ENCODE assay signal across 13 mouse cellular contexts in the genomic region with DNA sequence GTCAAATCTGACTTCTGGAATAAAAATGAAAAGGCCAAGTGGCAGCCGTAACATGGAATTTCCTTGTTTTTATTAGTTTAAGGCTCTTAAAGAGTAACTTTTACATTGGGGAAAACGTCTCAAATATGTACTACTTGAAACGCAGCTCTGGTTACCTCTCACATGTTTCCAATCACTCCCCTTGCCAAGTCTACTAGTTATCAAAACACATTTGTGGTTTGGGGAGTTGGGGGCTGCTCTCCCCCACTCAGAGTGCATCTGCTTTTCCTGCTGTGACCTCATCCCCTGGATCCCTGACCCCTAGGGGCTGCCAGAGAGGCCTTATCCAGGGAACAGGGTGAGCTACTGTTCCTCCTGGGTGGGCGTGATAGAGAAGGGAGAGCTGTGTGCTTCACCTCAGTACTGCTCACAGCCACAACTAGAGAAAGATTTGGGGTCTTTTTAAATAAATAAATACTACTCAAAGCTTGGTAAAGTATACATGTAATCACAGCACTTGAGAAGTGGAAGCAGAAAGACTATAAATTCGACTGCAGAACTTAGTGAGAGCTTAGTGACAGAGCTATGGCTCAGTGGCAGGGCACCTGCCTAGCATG.
DNase-seq lines count a peak whose midpoint lies in the region; ATAC-seq and TF ChIP-seq lines count a peak whose summit lies in the region.
"Had no signal": no experiment of that assay in that cellular context is flagged by ENCODE, and none has a peak within 500 bp of the region (broad histone marks: within the 10 kb centered on the region; RNA-seq: fewer than 3 reads in every experiment).

No protein-coding gene starts in this region.

- TF ChIP-seq EP300 in heart, postnatal 0 days (IDR thresholded peaks at IDR 0.05; ENCODE audit: low read depth): no peak
- no peak for TF ChIP-seq EP300 in lung, postnatal 0 days (IDR thresholded peaks at IDR 0.05)

- peaks cover 51% of the 10 kb centered on the region for H3K4me1 ChIP-seq in heart, postnatal 0 days (ENCODE audit: control insufficient read depth, insufficient read depth)
- H3K4me1 ChIP-seq in lung, postnatal 0 days (ENCODE audit: insufficient read depth, low read depth, low read length): peaks cover 26% of the 10 kb centered on the region
- peaks cover 28% of the 10 kb centered on the region for H3K4me1 ChIP-seq in embryonic facial prominence, embryonic 15.5 days

- H3K36me3 ChIP-seq in heart, postnatal 0 days (replicated peaks; ENCODE audit: control insufficient read depth, insufficient read depth, low read length): no peaks in the 10 kb centered on the region
- H3K36me3 ChIP-seq in lung, postnatal 0 days (ENCODE audit: insufficient read depth, low read length): no peaks in the 10 kb centered on the region
- H3K36me3 ChIP-seq in embryonic facial prominence, embryonic 15.5 days: no peaks in the 10 kb centered on the region
- H3K36me3 ChIP-seq: liver, embryonic 13.5 days; midbrain, embryonic 15.5 days had no signal

- no peaks in the 10 kb centered on the region for H3K27me3 ChIP-seq in heart, postnatal 0 days (ENCODE audit: control insufficient read depth, insufficient read depth, low read length)
- no peaks in the 10 kb centered on the region for H3K27me3 ChIP-seq in lung, postnatal 0 days (replicated peaks; ENCODE audit: insufficient read depth, low read length)
- H3K27me3 ChIP-seq in embryonic facial prominence, embryonic 15.5 days: peaks cover 43% of the 10 kb centered on the region
- H3K27me3 ChIP-seq: liver, embryonic 13.5 days; midbrain, embryonic 15.5 days had no signal

- 45% methylated on average over 5 of the region's 5 CpGs for WGBS in heart, postnatal 0 days
- 24% methylated on average over 5 of the region's 5 CpGs for WGBS in lung, postnatal 0 days
- 20% methylated on average over 5 of the region's 5 CpGs for WGBS in embryonic facial prominence, embryonic 15.5 days

- H3K9ac ChIP-seq in heart, postnatal 0 days (replicated peaks; ENCODE audit: low read depth, low read length): no peak overlapping the region
- H3K9ac ChIP-seq in lung, postnatal 0 days (replicated peaks; ENCODE audit: low read depth): no peak overlapping the region
- no peak overlapping the region for H3K9ac ChIP-seq in embryonic facial prominence, embryonic 15.5 days
- H3K9ac ChIP-seq: liver, embryonic 13.5 days; midbrain, embryonic 15.5 days had no signal

- ATAC-seq in heart, postnatal 0 days (ENCODE audit: insufficient read depth, low read depth): no peak
- no peak for ATAC-seq in lung, postnatal 0 days
- no peak for ATAC-seq in embryonic facial prominence, embryonic 15.5 days (ENCODE audit: insufficient number of reproducible peaks, low FRiP score, low TSS enrichment, low read depth)
- ATAC-seq: hindbrain, postnatal 0 days; midbrain, embryonic 15.5 days had no signal

- peak overlapping the region; percentile 17; the same call in 1 of the 2 replicates for H3K27ac ChIP-seq in heart, postnatal 0 days (ENCODE audit: low read depth)
- H3K27ac ChIP-seq in lung, postnatal 0 days (ENCODE audit: low read length): peak overlapping the region; percentile 28
- no peak overlapping the region for H3K27ac ChIP-seq in embryonic facial prominence, embryonic 15.5 days (replicated peaks)
- H3K27ac ChIP-seq: hindbrain, postnatal 0 days; liver, embryonic 13.5 days; midbrain, embryonic 15.5 days had no signal

- no peak for DNase-seq in heart, postnatal 0 days (ENCODE audit: low spot score)
- DNase-seq in heart, postnatal 36 days: no peak
- DNase-seq in lung, postnatal 0 days (ENCODE audit: low spot score): peak; percentile 26
- no peak for DNase-seq in lung, postnatal 10 days
- DNase-seq in yolk sac, embryonic 10.5 days (ENCODE audit: low spot score): peak; percentile 9
- DNase-seq in left cerebral cortex, adult 9 months (ENCODE audit: low spot score in 2 of 2): no peak
- DNase-seq: cerebellum, adult 11-12 months; liver, embryonic 13.5 days; right cerebral cortex, postnatal 25 days; thymus, postnatal 4 days had no signal

- no peaks in the 10 kb centered on the region for H3K9me3 ChIP-seq in heart, postnatal 0 days (replicated peaks; ENCODE audit: control insufficient read depth, low read length)
- no peaks in the 10 kb centered on the region for H3K9me3 ChIP-seq in lung, postnatal 0 days (ENCODE audit: low read length)
- no peaks in the 10 kb centered on the region for H3K9me3 ChIP-seq in embryonic facial prominence, embryonic 15.5 days (replicated peaks)
- H3K9me3 ChIP-seq: liver, embryonic 13.5 days; midbrain, embryonic 15.5 days had no signal

- intact Hi-C loops in heart, postnatal 36 days (cut with DNase I): no loop called here

- no peak overlapping the region for H3K4me3 ChIP-seq in heart, postnatal 0 days (ENCODE audit: low read depth, low read length)
- H3K4me3 ChIP-seq in lung, postnatal 0 days (ENCODE audit: low read depth, low read length): no peak overlapping the region
- no peak overlapping the region for H3K4me3 ChIP-seq in embryonic facial prominence, embryonic 15.5 days (replicated peaks)
- H3K4me3 ChIP-seq: liver, embryonic 13.5 days; midbrain, embryonic 15.5 days had no signal

- TF ChIP-seq CTCF in heart, postnatal 0 days (IDR thresholded peaks at IDR 0.05; ENCODE audit: low read depth): no peak
- no peak for TF ChIP-seq CTCF in lung, postnatal 0 days (IDR thresholded peaks at IDR 0.05)

- H3K4me2 ChIP-seq in heart, postnatal 0 days (ENCODE audit: low read depth, low read length): no peak overlapping the region
- H3K4me2 ChIP-seq in lung, postnatal 0 days (replicated peaks; ENCODE audit: low read depth, low read length): no peak overlapping the region
- peak overlapping the region; percentile 19; the same call in 1 of the 2 replicates for H3K4me2 ChIP-seq in embryonic facial prominence, embryonic 15.5 days (replicated peaks)
- H3K4me2 ChIP-seq: liver, embryonic 13.5 days; midbrain, embryonic 15.5 days had no signal

Comparison
In these comparisons a context has a peak if more than half of its experiments do, and no peak if none do; other contexts are left out.
1. DNase-seq: peak in lung, postnatal 0 days (single experiment) and yolk sac, embryonic 10.5 days (single experiment); none in heart, postnatal 0 days (single experiment), heart, postnatal 36 days (0 of 2), lung, postnatal 10 days (single experiment) and left cerebral cortex, adult 9 months (0 of 2).